Mouse (Mus musculus): ENCODE results near the gene Elmsan1. TPM values are rescaled to one million over a fixed set of nuclear protein-coding genes. Genes with fewer than 3 reads are reported as not detected.
A peak's percentile ranks its signal among the peaks of the same experiment; 100 is the strongest.

Gene Elmsan1
- total and polyA plus RNA-seq, 3 experiments = 2.2 to 14.3 (median 5.6) TPM

DNA sequence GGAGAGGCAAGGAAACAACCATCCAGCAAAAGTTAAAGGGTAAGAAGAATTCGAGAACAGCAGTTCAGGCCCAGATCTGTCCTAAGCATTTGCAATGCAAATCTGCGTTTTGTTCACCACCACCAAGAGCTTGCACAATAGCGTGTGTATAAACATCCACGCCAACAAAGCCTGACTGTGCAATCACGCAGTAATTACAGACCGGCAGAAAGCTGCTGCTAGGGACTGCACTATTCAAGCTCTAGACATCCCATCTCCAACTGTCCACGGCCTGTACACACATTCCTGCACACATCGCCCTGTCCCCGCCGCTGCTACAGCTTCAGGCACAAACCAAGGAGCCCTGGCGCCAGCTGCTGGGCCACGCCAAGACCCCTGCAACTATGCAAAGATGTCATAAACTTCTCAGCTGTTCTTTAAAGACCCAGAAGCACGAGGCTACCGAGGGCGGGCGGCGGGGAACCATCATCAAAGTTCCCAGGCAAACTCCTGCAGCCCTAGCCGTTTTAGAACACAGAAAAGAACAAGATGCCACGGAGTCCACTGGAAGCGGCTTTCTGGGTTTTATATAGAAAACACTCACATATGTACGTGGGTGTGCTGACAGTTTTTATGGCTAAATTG, 1.1 kb downstream of the Elmsan1 start:
- peaks cover 6% of the 10 kb centered on the region for H3K9me3 ChIP-seq (replicated peaks; ENCODE audit: low read length)
- peaks cover 8 to 21% of the 10 kb centered on the region in 2 experiments; a peak in 3 of 4 replicates for H3K4me1 ChIP-seq (ENCODE audit: control insufficient read depth in 1 of 2, insufficient read depth in 2 of 2)
- in situ Hi-C loops (cut with MboI; ENCODE audit: low pct_ligation_motif_present, low pct_unique_long_range_greater_than_20kb, low sequenced_read_pairs) (no loop called here), dilution Hi-C loops (cut with MboI; ENCODE audit: extremely low pct_ligation_motif_present, extremely low pct_unique_long_range_greater_than_20kb, low sequenced_read_pairs) (no loop called here)
- no peak for TF ChIP-seq ELF1 (IDR thresholded peaks at IDR 0.05; ENCODE audit: low read depth, low read length)
- no peak for TF ChIP-seq TBP (conservative IDR thresholded peaks at IDR 0.05; ENCODE audit: low read depth, low read length)
- TF ChIP-seq NELFE (IDR thresholded peaks at IDR 0.05; ENCODE audit: low read depth, low read length) = no peak
- peak; percentile 32; the same call in 1 of the 2 replicates for TF ChIP-seq BHLHE40 (IDR thresholded peaks at IDR 0.05; ENCODE audit: low read depth, low read length)
- no peak for TF ChIP-seq IRF4 (IDR thresholded peaks at IDR 0.05; ENCODE audit: low read depth, low read length)
- TF ChIP-seq SIN3A (IDR thresholded peaks at IDR 0.05; ENCODE audit: low read length) = peak; percentile 86
- TF ChIP-seq TCF12 (IDR thresholded peaks at IDR 0.05; ENCODE audit: low read depth, low read length) = no peak
- TF ChIP-seq NRF1 (IDR thresholded peaks at IDR 0.05; ENCODE audit: low read depth, low read length) = no peak
- no peak for TF ChIP-seq USF2 (conservative IDR thresholded peaks at IDR 0.05; ENCODE audit: low read depth, low read length)
- TF ChIP-seq SMC3 (IDR thresholded peaks at IDR 0.05; ENCODE audit: low read depth, low read length) = peak; percentile 10; the same call in 1 of the 2 replicates
- no peak for TF ChIP-seq JUND (conservative IDR thresholded peaks at IDR 0.05; ENCODE audit: low read depth, low read length)
- peak; percentile 79 for TF ChIP-seq MXI1 (IDR thresholded peaks at IDR 0.05; ENCODE audit: low read depth, low read length)
- no peak for TF ChIP-seq PAX5 (IDR thresholded peaks at IDR 0.05; ENCODE audit: low read length)
- TF ChIP-seq MYC (IDR thresholded peaks at IDR 0.05; ENCODE audit: low read depth, low read length) = no peak
- no peak for TF ChIP-seq USF1 (IDR thresholded peaks at IDR 0.05; ENCODE audit: low read depth, low read length)
- TF ChIP-seq ETS1 (conservative IDR thresholded peaks at IDR 0.05; ENCODE audit: low read depth, low read length) = 0 out of 2 replicates have a peak, but pooled peaks have one; percentile 14
- TF ChIP-seq KAT2A (IDR thresholded peaks at IDR 0.05; ENCODE audit: insufficient replicate concordance, low read length) = no peak
- TF ChIP-seq MAZ (IDR thresholded peaks at IDR 0.05; ENCODE audit: low read depth, low read length) = no peak
- no peak for TF ChIP-seq ZMIZ1 (IDR thresholded peaks at IDR 0.05; ENCODE audit: low read depth, low read length)
- peak; percentile 10; the same call in 1 of the 2 replicates for TF ChIP-seq MEF2A (IDR thresholded peaks at IDR 0.05; ENCODE audit: borderline replicate concordance, low read depth, low read length)
- H3K36me3 ChIP-seq (replicated peaks in 1 of 2; ENCODE audit: control insufficient read depth in 1 of 2, insufficient read depth in 1 of 2, low read length in 1 of 2) = peaks cover 4 to 27% of the 10 kb centered on the region in 2 experiments
- H3K79me2 ChIP-seq (replicated peaks; ENCODE audit: control insufficient read depth, extremely low read depth, insufficient read depth, poor library complexity, severe bottlenecking) = peaks cover 4% of the 10 kb centered on the region; the same call in 1 of the 2 replicates
- DNase-seq (ENCODE audit: extremely low read depth) = peak; percentile 55
- peak overlapping the region; percentile 81 for H3K9ac ChIP-seq (ENCODE audit: insufficient read depth, low read depth)
- peaks cover 3% of the 10 kb centered on the region for H3K27me3 ChIP-seq (replicated peaks)
- H3K27ac ChIP-seq (ENCODE audit: insufficient read depth, low read depth) = peak overlapping the region; percentile 63
- peak overlapping the region; percentile 53 for H3K4me2 ChIP-seq (ENCODE audit: insufficient read depth, low read depth, poor library complexity, severe bottlenecking)
- peak overlapping the region; percentile 75 to 88 (median 80) for H3K4me3 ChIP-seq (replicated peaks in 1 of 3; ENCODE audit: low read depth in 2 of 3, low read length in 2 of 3, poor library complexity in 1 of 3)
